Mouse (Mus musculus) embryonic facial prominence, embryonic 14.5 days (tissue): ENCODE measurements at regions not wholly inside any gene's neighbourhood (a gene's known extent, or its start where the extent isn't known, plus 50 kb on each side); places are given as distances from the start of the nearest gene placed in this dataset.

Source experiments
- ATAC-seq: fragments of 200-750 bp; cut with Nextera tagmentation; 2 replicates; pipeline ENCODE4 v1.8.0; 2017; ENCODE audit warnings: low read depth, moderate number of reproducible peaks, moderate TSS enrichment
- DNase-seq: peaks from one replicate; pipeline ENCODE4 v3.0.0-alpha.2; 2015; ENCODE audit warnings: low spot score
- H3K27ac ChIP-seq: fragments of 300-500 bp; sonication (generic); replicated peaks from 2 replicates; pipeline ENCODE4 v1.5.1; 2014; ENCODE audit warnings: low read depth, mild to moderate bottlenecking, low read length, moderate library complexity
- H3K27me3 ChIP-seq: fragments of 300-500 bp; sonication (generic); replicated peaks from 2 replicates; pipeline ENCODE4 v1.6.1; 2014; ENCODE audit warnings: low read length; ENCODE audit not compliant: control insufficient read depth, insufficient read depth
- H3K36me3 ChIP-seq: fragments of 300-500 bp; sonication (generic); 2 replicates; pipeline ENCODE4 v1.6.1; 2014; ENCODE audit warnings: low read length, mixed read lengths; ENCODE audit not compliant: control insufficient read depth, insufficient read depth
- H3K4me1 ChIP-seq: fragments of 300-500 bp; sonication (generic); 2 replicates; pipeline ENCODE4 v1.6.1; 2014; ENCODE audit warnings: antibody characterized with exemption, low read length; ENCODE audit not compliant: control insufficient read depth, insufficient read depth
- H3K4me2 ChIP-seq: fragments of 300-500 bp; sonication (generic); 2 replicates; pipeline ENCODE4 v1.6.1; 2014; ENCODE audit warnings: low read depth, mild to moderate bottlenecking, low read length, moderate library complexity, mixed read lengths
- H3K4me3 ChIP-seq: fragments of 300-500 bp; sonication (generic); 2 replicates; pipeline ENCODE4 v1.5.1; 2014; ENCODE audit warnings: low read depth, mild to moderate bottlenecking, low read length
- H3K9ac ChIP-seq: fragments of 300-500 bp; sonication (generic); 2 replicates; pipeline ENCODE4 v1.6.1; 2014; ENCODE audit warnings: low read depth, mild to moderate bottlenecking, low read length, moderate library complexity, mixed read lengths
- H3K9me3 ChIP-seq: fragments of 300-500 bp; sonication (generic); 2 replicates; pipeline ENCODE4 v1.6.1; 2016; ENCODE audit warnings: low read length; ENCODE audit not compliant: control insufficient read depth
- WGBS: fragments of 180-500 bp; shearing (Covaris S2); extraction: QIAGEN DNeasy Blood & Tissue Kit; methylation state at CpG from one replicate; pipeline ENCODE4 v1.1.7; 2014; 5-methylcytosine and 5-hydroxymethylcytosine counted together

DNA sequence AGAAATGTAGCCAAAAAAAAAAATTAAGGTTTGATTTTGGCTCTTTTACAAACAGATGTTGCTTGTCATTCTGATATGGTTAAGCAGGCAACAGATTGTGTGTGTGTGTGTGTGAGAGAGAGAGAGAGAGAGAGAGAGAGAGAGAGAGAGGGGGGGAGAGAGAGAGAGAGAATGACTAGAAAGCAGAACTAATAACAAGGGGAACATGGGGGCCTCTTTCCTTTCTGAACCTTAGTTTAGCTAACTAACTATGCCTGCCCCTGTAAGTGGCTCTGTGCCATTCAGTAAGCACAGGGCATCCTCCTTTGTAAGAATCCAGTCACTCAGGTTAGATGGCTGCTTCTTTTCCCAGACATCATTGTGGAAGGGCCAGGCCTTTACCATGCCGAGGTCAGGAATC is 364.0 kb upstream of the Ubash3b start:
- 50% methylated on average over 1 of the region's 1 CpGs for WGBS
- Histone ChIP-seq H3K27me3 (no peaks in the 10 kb centered on the region), H3K9me3 (no peaks in the 10 kb centered on the region), H3K4me3 (no peak overlapping the region), H3K4me1 (peaks cover 30% of the 10 kb centered on the region), H3K4me2 (no peak overlapping the region), H3K36me3 (peaks cover 17% of the 10 kb centered on the region), H3K9ac (0 out of 2 replicates have a peak overlapping the region, but pooled peaks have one; percentile 45), H3K27ac (peak overlapping the region; percentile 88)
- DNase-seq (peak; percentile 14), ATAC-seq (no peak)

GRCm38 (mm10) chr9:41524591-41524990 is 363.1 kb upstream of the Ubash3b start:
- Histone ChIP-seq H3K27me3 (no peaks in the 10 kb centered on the region), H3K4me3 (no peak overlapping the region), H3K4me1 (peaks cover 30% of the 10 kb centered on the region), H3K9ac (0 out of 2 replicates have a peak overlapping the region, but pooled peaks have one; percentile 5), H3K9me3 (no peaks in the 10 kb centered on the region), H3K4me2 (peak overlapping the region; percentile 20), H3K36me3 (peaks cover 19% of the 10 kb centered on the region), H3K27ac (peak overlapping the region; percentile 88)
- WGBS, result 42% methylated on average over 7 of the region's 7 CpGs
- peak; percentile 79 for DNase-seq
- peak; percentile 80 for ATAC-seq

DNA sequence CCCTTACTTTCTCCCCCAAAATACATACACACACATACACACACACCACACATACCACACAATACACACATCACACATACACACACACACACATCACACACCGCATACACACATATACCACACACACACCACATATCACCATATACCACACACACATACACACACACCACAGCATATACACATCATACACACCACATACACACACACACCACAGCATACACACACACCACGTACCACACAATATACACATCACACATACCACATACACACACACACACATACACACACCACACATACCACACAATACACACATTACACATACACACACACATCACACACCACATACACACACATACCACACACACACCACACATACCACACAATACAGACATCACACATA is 362.5 kb upstream of the Ubash3b start:
- 98% methylated on average over 2 of the region's 2 CpGs for WGBS
- Histone ChIP-seq H3K9me3 (no peaks in the 10 kb centered on the region), H3K36me3 (peaks cover 15% of the 10 kb centered on the region), H3K27me3 (no peaks in the 10 kb centered on the region), H3K9ac (no peak overlapping the region), H3K4me3 (no peak overlapping the region), H3K4me1 (peaks cover 30% of the 10 kb centered on the region), H3K4me2 (no peak overlapping the region), H3K27ac (peak overlapping the region; percentile 88)
- no peak for DNase-seq
- no peak for ATAC-seq

GRCm38 (mm10) chr9:41522302-41522701 is 360.8 kb upstream of the Ubash3b start:
- ATAC-seq (no peak), DNase-seq (peak; percentile 51)
- no peak overlapping the region for H3K4me2 ChIP-seq
- H3K9me3 ChIP-seq, result no peaks in the 10 kb centered on the region
- no peak overlapping the region for H3K4me3 ChIP-seq
- no peaks in the 10 kb centered on the region for H3K27me3 ChIP-seq
- H3K36me3 ChIP-seq, result peaks cover 15% of the 10 kb centered on the region
- WGBS, result 39% methylated on average over 1 of the region's 1 CpGs
- H3K4me1 ChIP-seq, result peaks cover 30% of the 10 kb centered on the region
- H3K9ac ChIP-seq, result no peak overlapping the region
- H3K27ac ChIP-seq, result no peak overlapping the region

- Histone ChIP-seq H3K27me3 (no peaks in the 10 kb centered on the region), H3K4me3 (no peak overlapping the region), H3K9me3 (no peaks in the 10 kb centered on the region), H3K4me2 (no peak overlapping the region), H3K36me3 (peaks cover 10% of the 10 kb centered on the region), H3K27ac (0 out of 2 replicates have a peak overlapping the region, but pooled peaks have one; percentile 1), H3K9ac (no peak overlapping the region), H3K4me1 (peaks cover 12% of the 10 kb centered on the region)
- no peak for ATAC-seq
- no peak for DNase-seq
- WGBS, result 51% methylated on average over 2 of the region's 2 CpGs
Measured at GRCm38 (mm10) chr9:41517787-41518186, 356.3 kb upstream of the Ubash3b start.

DNA sequence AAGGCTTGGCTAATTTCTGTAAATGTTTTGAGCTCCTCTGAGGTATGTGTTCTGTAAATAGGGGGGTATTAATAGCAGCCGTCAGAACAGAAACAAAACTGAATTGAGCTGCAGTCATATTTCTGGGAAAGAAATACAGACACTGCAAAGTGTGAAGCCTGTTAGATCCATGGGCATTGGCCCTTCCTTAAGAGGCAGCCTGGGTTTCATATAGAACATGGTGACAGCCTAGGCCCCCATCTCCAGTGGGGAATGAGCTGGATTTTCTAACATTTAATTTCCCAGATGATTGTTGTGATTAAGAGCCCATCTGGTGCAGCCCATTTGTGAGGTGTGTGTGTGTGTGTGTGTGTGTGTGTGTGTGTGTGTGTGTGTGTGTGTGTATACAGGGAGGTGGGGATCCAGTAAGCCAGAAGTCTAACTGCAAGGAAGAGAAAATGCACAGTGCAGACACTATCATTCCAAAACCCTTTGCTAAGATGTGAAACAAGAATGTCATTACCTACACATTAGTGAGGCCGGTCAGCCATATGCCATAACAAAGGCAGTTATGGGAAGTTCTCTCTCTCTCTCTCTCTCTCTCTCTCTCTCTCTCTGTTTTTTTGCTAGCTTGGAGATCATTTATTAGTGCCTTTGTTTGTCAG is 355.7 kb upstream of the Ubash3b start:
- Histone ChIP-seq H3K36me3 (peaks cover 4% of the 10 kb centered on the region; the same call in 1 of the 2 replicates), H3K27ac (peak overlapping the region; percentile 1), H3K9me3 (no peaks in the 10 kb centered on the region), H3K27me3 (no peaks in the 10 kb centered on the region), H3K4me2 (no peak overlapping the region), H3K4me1 (peaks cover 12% of the 10 kb centered on the region), H3K9ac (no peak overlapping the region), H3K4me3 (no peak overlapping the region)
- 60% methylated on average over 2 of the region's 2 CpGs for WGBS
- DNase-seq, result no peak
- ATAC-seq, result no peak

- DNase-seq (peak; percentile 28), ATAC-seq (no peak)
- Histone ChIP-seq H3K4me1 (peaks cover 12% of the 10 kb centered on the region), H3K27me3 (no peaks in the 10 kb centered on the region), H3K4me3 (no peak overlapping the region), H3K9me3 (no peaks in the 10 kb centered on the region), H3K36me3 (peaks cover 4% of the 10 kb centered on the region; the same call in 1 of the 2 replicates), H3K27ac (no peak overlapping the region), H3K4me2 (no peak overlapping the region), H3K9ac (no peak overlapping the region)
Measured at GRCm38 (mm10) chr9:41515192-41515591, 353.7 kb upstream of the Ubash3b start.

DNA sequence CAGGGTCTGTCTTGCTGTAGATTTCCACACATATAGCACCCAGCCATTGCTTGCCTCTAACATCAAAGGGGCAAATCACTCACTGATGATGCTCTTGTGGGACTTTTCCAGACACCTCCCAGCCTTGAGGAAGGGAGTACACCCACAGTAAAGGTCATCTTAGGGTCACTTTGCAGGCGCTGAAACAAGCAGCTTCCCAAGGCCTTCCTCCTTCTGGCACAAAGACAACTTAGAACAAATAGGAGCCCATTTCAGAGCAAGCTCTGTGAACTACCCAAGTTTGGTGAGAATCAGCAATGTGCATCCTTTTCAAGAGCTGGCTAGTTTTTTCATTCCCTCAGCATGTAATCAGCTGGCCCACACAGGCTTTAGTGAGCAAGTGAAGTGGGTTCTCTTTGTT is 352.2 kb upstream of the Ubash3b start:
- Histone ChIP-seq H3K4me3 (no peak overlapping the region), H3K27me3 (no peaks in the 10 kb centered on the region), H3K4me1 (peaks cover 12% of the 10 kb centered on the region), H3K36me3 (peaks cover 6% of the 10 kb centered on the region; the same call in 1 of the 2 replicates), H3K4me2 (no peak overlapping the region), H3K9ac (no peak overlapping the region), H3K9me3 (no peaks in the 10 kb centered on the region), H3K27ac (no peak overlapping the region)
- no peak for ATAC-seq
- peak; percentile 32 for DNase-seq
- whole genome bisulfite sequencing, result 32% methylated on average over 1 of the region's 1 CpGs

- Histone ChIP-seq H3K27ac (no peak overlapping the region), H3K36me3 (peaks cover 17% of the 10 kb centered on the region), H3K4me1 (peaks cover 4% of the 10 kb centered on the region; the same call in 1 of the 2 replicates), H3K9me3 (no peaks in the 10 kb centered on the region), H3K4me2 (no peak overlapping the region), H3K9ac (no peak overlapping the region), H3K27me3 (no peaks in the 10 kb centered on the region), H3K4me3 (no peak overlapping the region)
- WGBS, result 84% methylated on average over 2 of the region's 2 CpGs
- no peak for DNase-seq
- no peak for ATAC-seq
Measured at GRCm38 (mm10) chr9:41509597-41509996, 348.1 kb upstream of the Ubash3b start.
